Comparison of ENCODE assay signal across 16 mouse cellular contexts in genomic region chr14:119452797-119453196, GRCm38 (mm10).
DNase-seq lines count a peak whose midpoint lies in the region; ATAC-seq and TF ChIP-seq lines count a peak whose summit lies in the region.
"Had no signal": no experiment of that assay in that cellular context is flagged by ENCODE, and none has a peak within 500 bp of the region (broad histone marks: within the 10 kb centered on the region; RNA-seq: fewer than 3 reads in every experiment).

No protein-coding gene starts in this region.

- 43% methylated on average over 3 of the region's 3 CpGs for WGBS in forebrain, embryonic 14.5 days
- 75% methylated on average over 3 of the region's 3 CpGs for WGBS in forebrain, embryonic 11.5 days
- 37% methylated on average over 3 of the region's 3 CpGs for WGBS in forebrain, embryonic 16.5 days
- WGBS in forebrain, postnatal 0 days: 38% methylated on average over 3 of the region's 3 CpGs

- no peak overlapping the region for H3K27ac ChIP-seq in forebrain, embryonic 14.5 days (ENCODE audit: low read depth, low read length)
- no peak overlapping the region for H3K27ac ChIP-seq in forebrain, embryonic 11.5 days (ENCODE audit: low read depth, low read length)
- no peak overlapping the region for H3K27ac ChIP-seq in forebrain, embryonic 16.5 days (ENCODE audit: low read length)
- no peak overlapping the region for H3K27ac ChIP-seq in forebrain, postnatal 0 days (ENCODE audit: low read depth, low read length)
- H3K27ac ChIP-seq: embryonic facial prominence, embryonic 10.5 days; embryonic facial prominence, embryonic 12.5 days had no signal

- H3K9ac ChIP-seq in forebrain, embryonic 14.5 days (ENCODE audit: low read length): no peak overlapping the region
- H3K9ac ChIP-seq in forebrain, embryonic 11.5 days (ENCODE audit: low read length): no peak overlapping the region
- H3K9ac ChIP-seq in forebrain, embryonic 16.5 days (replicated peaks; ENCODE audit: low read depth, low read length): no peak overlapping the region
- H3K9ac ChIP-seq in forebrain, postnatal 0 days: no peak overlapping the region
- H3K9ac ChIP-seq: embryonic facial prominence, embryonic 12.5 days had no signal

- no peaks in the 10 kb centered on the region for H3K4me1 ChIP-seq in forebrain, embryonic 14.5 days (ENCODE audit: control insufficient read depth, insufficient read depth, low read length)
- no peaks in the 10 kb centered on the region for H3K4me1 ChIP-seq in forebrain, embryonic 11.5 days (replicated peaks; ENCODE audit: control insufficient read depth, insufficient read depth, low read length)
- H3K4me1 ChIP-seq in forebrain, embryonic 16.5 days (replicated peaks; ENCODE audit: control insufficient read depth, insufficient read depth, low read length): peaks cover 3% of the 10 kb centered on the region
- no peaks in the 10 kb centered on the region for H3K4me1 ChIP-seq in forebrain, postnatal 0 days (ENCODE audit: insufficient read depth)
- H3K4me1 ChIP-seq: embryonic facial prominence, embryonic 10.5 days; embryonic facial prominence, embryonic 12.5 days had no signal

- H3K4me3 ChIP-seq in forebrain, embryonic 14.5 days (ENCODE audit: low read depth, low read length): no peak overlapping the region
- H3K4me3 ChIP-seq in forebrain, embryonic 11.5 days (ENCODE audit: low read depth, low read length): no peak overlapping the region
- H3K4me3 ChIP-seq in forebrain, embryonic 16.5 days (replicated peaks; ENCODE audit: low read length): no peak overlapping the region
- H3K4me3 ChIP-seq in forebrain, postnatal 0 days (ENCODE audit: low read depth, low read length): no peak overlapping the region
- H3K4me3 ChIP-seq: embryonic facial prominence, embryonic 10.5 days; embryonic facial prominence, embryonic 12.5 days had no signal

- no peaks in the 10 kb centered on the region for H3K27me3 ChIP-seq in forebrain, embryonic 14.5 days (replicated peaks; ENCODE audit: control insufficient read depth, insufficient read depth, low read length)
- no peaks in the 10 kb centered on the region for H3K27me3 ChIP-seq in forebrain, embryonic 11.5 days (ENCODE audit: control insufficient read depth, insufficient read depth, low read length)
- H3K27me3 ChIP-seq in forebrain, embryonic 16.5 days (replicated peaks; ENCODE audit: control insufficient read depth, insufficient read depth, low read length): no peaks in the 10 kb centered on the region
- H3K27me3 ChIP-seq in forebrain, postnatal 0 days (ENCODE audit: insufficient read depth, low read length): no peaks in the 10 kb centered on the region
- H3K27me3 ChIP-seq: embryonic facial prominence, embryonic 12.5 days had no signal

- H3K4me2 ChIP-seq in forebrain, embryonic 14.5 days (ENCODE audit: low read length): no peak overlapping the region
- no peak overlapping the region for H3K4me2 ChIP-seq in forebrain, embryonic 11.5 days (ENCODE audit: low read depth, low read length, severe bottlenecking)
- no peak overlapping the region for H3K4me2 ChIP-seq in forebrain, embryonic 16.5 days (ENCODE audit: low read length)
- no peak overlapping the region for H3K4me2 ChIP-seq in forebrain, postnatal 0 days (ENCODE audit: low read depth)
- H3K4me2 ChIP-seq: embryonic facial prominence, embryonic 12.5 days had no signal

- ATAC-seq in forebrain, embryonic 14.5 days: peak; percentile 60; the same call in 1 of the 2 replicates
- no peak for ATAC-seq in forebrain, embryonic 11.5 days (replicated peaks; ENCODE audit: low FRiP score)
- ATAC-seq in forebrain, embryonic 16.5 days: peak; percentile 55; the same call in 1 of the 2 replicates
- ATAC-seq in forebrain, postnatal 0 days: no peak

- no peak for TF ChIP-seq POLR2A in brain, embryonic 14.5 days (IDR thresholded peaks at IDR 0.05; ENCODE audit: borderline replicate concordance, extremely low read depth, insufficient read depth, insufficient read length, poor library complexity, severe bottlenecking)

- TF ChIP-seq CTCF in forebrain, postnatal 0 days (IDR thresholded peaks at IDR 0.05; ENCODE audit: low read depth): no peak
- no peak for TF ChIP-seq CTCF in brain, embryonic 14.5 days (IDR thresholded peaks at IDR 0.05; ENCODE audit: borderline replicate concordance, extremely low read depth, insufficient read depth, insufficient read length)

- no peaks in the 10 kb centered on the region for H3K9me3 ChIP-seq in forebrain, embryonic 14.5 days (replicated peaks; ENCODE audit: control insufficient read depth, low read length)
- no peaks in the 10 kb centered on the region for H3K9me3 ChIP-seq in forebrain, embryonic 11.5 days (ENCODE audit: control insufficient read depth, low read length)
- no peaks in the 10 kb centered on the region for H3K9me3 ChIP-seq in forebrain, embryonic 16.5 days (ENCODE audit: control insufficient read depth, low read length)
- H3K9me3 ChIP-seq in forebrain, postnatal 0 days (ENCODE audit: low read length): no peaks in the 10 kb centered on the region
- H3K9me3 ChIP-seq: embryonic facial prominence, embryonic 10.5 days; embryonic facial prominence, embryonic 12.5 days had no signal

- DNase-seq in forebrain, embryonic 14.5 days (ENCODE audit: low spot score): peak; percentile 17
- no peak for DNase-seq in forebrain, embryonic 11.5 days (ENCODE audit: low spot score)
- DNase-seq in forebrain, postnatal 0 days: no peak
- peak; percentile 49 for DNase-seq in brain, embryonic 14.5 days (ENCODE audit: low read depth)
- DNase-seq in kidney, adult 18-20 months: no peak
- DNase-seq: adrenal gland, adult 2 months; adrenal gland, postnatal 10 days; adrenal gland, postnatal 25 days; cerebellum, adult 11-12 months; cerebellum, adult 2 months; cerebellum, adult 9-10 months; cerebellum, postnatal 10 days; cerebellum, postnatal 25 days had no signal

- H3K36me3 ChIP-seq in forebrain, embryonic 14.5 days (ENCODE audit: control insufficient read depth, insufficient read depth, low read length): no peaks in the 10 kb centered on the region
- no peaks in the 10 kb centered on the region for H3K36me3 ChIP-seq in forebrain, embryonic 11.5 days (ENCODE audit: control insufficient read depth, insufficient read depth, low read length)
- no peaks in the 10 kb centered on the region for H3K36me3 ChIP-seq in forebrain, embryonic 16.5 days (ENCODE audit: control insufficient read depth, insufficient read depth)
- no peaks in the 10 kb centered on the region for H3K36me3 ChIP-seq in forebrain, postnatal 0 days (ENCODE audit: insufficient read depth)
- H3K36me3 ChIP-seq: embryonic facial prominence, embryonic 10.5 days; embryonic facial prominence, embryonic 12.5 days had no signal

Comparison
In these comparisons a context has a peak if more than half of its experiments do, and no peak if none do; other contexts are left out.
1. ATAC-seq: peak in forebrain, embryonic 14.5 days (single experiment) and forebrain, embryonic 16.5 days (single experiment); none in forebrain, embryonic 11.5 days (single experiment) and forebrain, postnatal 0 days (single experiment).
2. DNase-seq: peak in forebrain, embryonic 14.5 days (single experiment) and brain, embryonic 14.5 days (single experiment); none in forebrain, embryonic 11.5 days (single experiment), forebrain, postnatal 0 days (single experiment) and kidney, adult 18-20 months (single experiment).